Mouse (Mus musculus) ES-Bruce4 (cell line): ENCODE measurements around the gene Ibsp. TPM values are rescaled to one million over a fixed set of nuclear protein-coding genes. Genes with fewer than 3 reads are reported as not detected.

Experiments
- H3K27ac ChIP-seq: 2 replicates; pipeline ENCODE4 v1.5.1; 2012; ENCODE audit warnings: low read length, inconsistent platforms; ENCODE audit not compliant: insufficient read depth
- H3K27me3 ChIP-seq: 2 replicates; pipeline ENCODE4 v1.6.1; 2012; ENCODE audit warnings: mild to moderate bottlenecking, low read length, inconsistent platforms; ENCODE audit not compliant: control insufficient read depth, poor library complexity, insufficient read depth, severe bottlenecking
- H3K36me3 ChIP-seq: 2 replicates; pipeline ENCODE4 v1.6.1; 2012; ENCODE audit warnings: inconsistent platforms, mild to moderate bottlenecking, low read length, moderate library complexity; ENCODE audit not compliant: control insufficient read depth, poor library complexity, insufficient read depth, severe bottlenecking
- H3K4me1 ChIP-seq: one replicate; pipeline ENCODE4 v1.8.1; 2011; ENCODE audit warnings: low read length; ENCODE audit not compliant: control insufficient read depth, insufficient read depth
- H3K4me3 ChIP-seq: 2 replicates; pipeline ENCODE4 v1.5.1; 2011; ENCODE audit warnings: low read depth, mild to moderate bottlenecking, low read length
- H3K9ac ChIP-seq: 2 replicates; pipeline ENCODE4 v1.6.1; 2012; ENCODE audit warnings: low read depth, mild to moderate bottlenecking, inconsistent platforms; ENCODE audit not compliant: poor library complexity, severe bottlenecking
- H3K9me3 ChIP-seq: replicated peaks from 2 replicates; pipeline ENCODE4 v1.6.1; 2012; ENCODE audit warnings: mild to moderate bottlenecking, low read length, inconsistent platforms; ENCODE audit not compliant: control insufficient read depth, poor library complexity, insufficient read depth, severe bottlenecking
- CTCF ChIP-seq: IDR thresholded peaks from one replicate; pipeline ENCODE4 v1.8.1; 2011; ENCODE audit warnings: low read depth, low read length
- EP300 ChIP-seq: IDR thresholded peaks from 2 replicates; pipeline ENCODE4 v1.6.1; 2011; ENCODE audit warnings: low read depth, low read length; ENCODE audit not compliant: insufficient read depth
- POLR2A ChIP-seq: IDR thresholded peaks from one replicate; pipeline ENCODE4 v1.8.1; 2011; ENCODE audit warnings: low read length; ENCODE audit not compliant: insufficient read depth
- polyA plus RNA-seq: library from polyadenylated mRNA; stranded (reverse); fragments of >200 nt; gene quantifications from 2 replicates; pipeline ENCODE4 v1.2.4, GENCODE M21; 2011; ENCODE audit warnings: low read depth; ENCODE audit not compliant: missing spikeins, insufficient read depth, insufficient read length

Ibsp gene
- polyA plus RNA-seq, 1 experiment, result not detected

DNA sequence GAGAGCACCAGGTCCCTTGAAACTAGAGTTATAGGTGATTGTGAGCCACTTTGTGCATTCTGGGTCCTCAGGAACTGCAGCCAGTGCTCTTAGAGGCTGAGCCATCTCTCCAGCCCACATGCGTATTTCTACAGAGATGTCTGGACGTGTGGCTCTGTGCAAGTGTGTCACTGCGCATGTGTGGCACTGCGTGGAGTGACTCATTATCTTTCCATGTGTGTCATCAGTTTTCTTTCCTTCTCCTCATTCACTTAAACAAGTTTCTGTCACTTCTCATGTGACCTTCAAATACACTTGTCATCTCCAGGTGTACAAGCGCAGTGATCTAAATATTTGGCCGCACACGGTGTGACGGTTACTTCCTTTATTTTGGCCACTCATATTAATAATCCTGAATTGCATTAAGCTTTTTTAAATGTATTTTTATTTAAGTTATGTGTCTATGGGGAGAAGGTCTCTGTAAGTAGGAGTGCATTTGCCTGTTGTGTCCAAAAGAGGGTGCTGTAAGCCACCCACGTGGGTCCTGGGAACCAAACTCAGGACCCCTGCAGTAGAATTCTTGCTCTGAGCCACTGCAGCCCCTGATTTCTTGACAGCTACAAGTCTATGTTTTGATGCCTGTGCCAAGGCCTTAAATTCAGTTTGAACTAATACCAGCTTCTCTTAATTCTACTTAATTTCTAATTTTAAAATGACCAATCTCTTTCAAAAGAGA lies 45.7 kb downstream of the Ibsp start:
- Histone ChIP-seq H3K4me3 (no peak overlapping the region), H3K9me3 (no peaks in the 10 kb centered on the region), H3K27me3 (no peaks in the 10 kb centered on the region), H3K9ac (no peak overlapping the region), H3K36me3 (no peaks in the 10 kb centered on the region), H3K27ac (no peak overlapping the region), H3K4me1 (no peaks in the 10 kb centered on the region)
- no peak for TF ChIP-seq EP300
- peak; percentile 46 for TF ChIP-seq CTCF
- TF ChIP-seq POLR2A, result no peak

DNA sequence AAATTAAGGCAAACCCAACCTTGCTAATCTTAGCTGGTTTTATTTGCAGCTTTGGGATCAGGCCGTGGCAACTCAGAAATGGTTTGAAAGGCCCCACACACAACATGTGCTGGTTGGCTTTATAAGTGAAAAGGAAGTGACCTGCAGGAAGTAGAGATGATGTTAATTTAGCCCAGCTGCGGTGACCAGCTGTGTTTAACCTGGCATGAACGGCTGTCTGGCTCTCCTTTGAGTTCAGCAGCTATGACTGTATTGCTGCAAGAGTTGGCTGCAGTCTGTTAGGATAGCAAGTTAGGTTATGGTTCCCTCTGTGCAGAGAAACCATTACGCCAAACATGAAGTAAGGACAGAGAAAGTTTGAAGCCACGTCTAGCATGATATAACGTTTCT lies 46.3 kb downstream of the Ibsp start:
- H3K4me3 ChIP-seq, result no peak overlapping the region

DNA sequence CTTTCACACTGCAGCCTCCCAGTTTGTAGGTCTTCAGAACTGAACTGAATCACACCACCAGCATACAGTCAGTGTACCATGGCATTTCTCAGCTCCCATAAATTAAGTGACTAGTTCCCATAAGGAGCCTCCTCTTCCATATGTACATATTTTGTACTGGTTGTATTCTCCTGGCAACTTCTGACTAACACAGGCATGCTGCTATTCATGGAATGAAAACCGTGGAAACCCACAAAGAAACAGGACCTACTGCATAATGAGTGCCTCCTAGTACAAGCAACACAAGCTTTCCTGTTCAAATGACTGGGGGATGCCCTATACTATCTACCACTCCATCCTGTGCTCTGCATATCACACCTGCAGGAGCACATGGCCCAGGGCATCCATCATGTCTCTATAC lies 52.1 kb downstream of the Ibsp start:
- H3K4me3 ChIP-seq, result no peak overlapping the region
- H3K27ac ChIP-seq, result no peak overlapping the region
- TF ChIP-seq POLR2A (no peak), EP300 (no peak), CTCF (no peak)
- H3K4me1 ChIP-seq, result no peaks in the 10 kb centered on the region
- no peaks in the 10 kb centered on the region for H3K36me3 ChIP-seq
- H3K9ac ChIP-seq, result no peak overlapping the region
- H3K9me3 ChIP-seq, result peaks cover 5% of the 10 kb centered on the region; the same call in 1 of the 2 replicates
- no peaks in the 10 kb centered on the region for H3K27me3 ChIP-seq

More for the DNA sequence above, 46.3 kb downstream of the Ibsp start:
- Histone ChIP-seq H3K27me3 (no peaks in the 10 kb centered on the region), H3K9ac (no peak overlapping the region), H3K4me1 (no peaks in the 10 kb centered on the region), H3K9me3 (no peaks in the 10 kb centered on the region), H3K36me3 (no peaks in the 10 kb centered on the region), H3K27ac (no peak overlapping the region)
- TF ChIP-seq POLR2A (no peak), CTCF (no peak), EP300 (no peak)

DNA sequence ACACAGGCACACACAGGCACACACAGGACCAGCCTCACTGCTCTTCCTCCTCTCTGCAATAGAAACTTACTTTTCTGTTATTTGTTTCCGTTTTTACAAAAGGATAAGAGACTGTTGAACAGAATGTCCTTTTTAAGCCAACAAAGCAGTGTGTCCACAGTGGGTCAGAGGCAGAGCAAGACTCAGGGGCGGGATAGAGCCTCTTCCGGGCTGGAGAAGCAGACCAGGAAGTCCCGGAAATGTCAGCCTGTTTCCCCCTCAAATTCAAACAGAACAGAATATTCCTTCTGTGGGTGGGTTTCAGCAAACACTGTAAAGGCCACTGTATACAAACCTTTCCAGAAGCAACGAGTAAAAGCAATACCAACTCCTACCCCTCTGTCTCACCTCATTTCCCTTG lies 52.9 kb downstream of the Ibsp start:
- Histone ChIP-seq H3K4me3 (no peak overlapping the region), H3K27ac (no peak overlapping the region)

DNA sequence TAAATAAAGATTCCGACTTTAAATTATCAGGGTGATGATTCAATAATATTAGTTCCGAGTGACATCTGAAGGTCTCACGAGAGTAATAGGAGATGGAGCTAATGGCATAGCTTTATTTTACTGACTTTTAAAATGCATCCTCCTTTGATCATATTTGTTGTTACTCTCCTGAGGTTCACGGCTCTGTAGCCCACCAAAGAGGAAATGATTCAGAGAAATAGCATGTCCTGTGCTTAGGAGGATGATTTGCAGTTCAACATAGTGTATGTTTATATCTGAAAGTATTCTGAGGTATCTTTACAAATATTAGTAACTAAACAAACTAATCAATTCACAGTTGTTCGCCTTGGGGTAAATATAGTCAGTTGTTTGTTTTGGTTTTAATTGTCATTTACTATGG lies 58.6 kb downstream of the Ibsp start:
- Histone ChIP-seq H3K4me1 (no peaks in the 10 kb centered on the region), H3K9ac (no peak overlapping the region), H3K27me3 (no peaks in the 10 kb centered on the region), H3K9me3 (peaks cover 12% of the 10 kb centered on the region), H3K4me3 (no peak overlapping the region), H3K27ac (no peak overlapping the region), H3K36me3 (no peaks in the 10 kb centered on the region)
- TF ChIP-seq CTCF (no peak), EP300 (no peak), POLR2A (no peak)

More for the DNA sequence above, 52.9 kb downstream of the Ibsp start:
- H3K36me3 ChIP-seq, result no peaks in the 10 kb centered on the region
- no peak overlapping the region for H3K9ac ChIP-seq
- H3K27me3 ChIP-seq, result no peaks in the 10 kb centered on the region
- no peaks in the 10 kb centered on the region for H3K4me1 ChIP-seq
- H3K9me3 ChIP-seq, result peaks cover 5% of the 10 kb centered on the region; the same call in 1 of the 2 replicates
- TF ChIP-seq EP300, result no peak
- TF ChIP-seq POLR2A, result no peak
- TF ChIP-seq CTCF, result no peak

DNA sequence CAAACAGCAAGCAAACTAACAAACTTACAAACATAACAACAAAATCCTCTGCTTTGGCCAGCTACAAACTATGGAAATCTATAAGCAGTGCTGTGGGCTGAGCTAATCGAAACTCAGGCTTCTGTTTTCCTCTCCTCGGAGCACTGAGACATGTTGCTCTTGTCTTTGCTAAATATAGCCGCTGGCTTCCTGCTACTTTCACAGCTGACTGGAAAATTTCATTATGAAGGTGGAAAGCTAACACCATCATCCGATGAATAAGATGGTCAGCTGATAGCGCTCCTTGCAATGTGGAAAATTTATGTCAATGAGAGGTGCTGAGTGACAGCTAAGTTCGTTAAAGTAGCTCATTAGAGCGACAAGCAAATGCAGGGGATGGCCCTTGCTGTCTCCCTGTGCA lies 59.6 kb downstream of the Ibsp start:
- Histone ChIP-seq H3K27ac (no peak overlapping the region), H3K4me1 (no peaks in the 10 kb centered on the region), H3K9me3 (peaks cover 12% of the 10 kb centered on the region), H3K9ac (no peak overlapping the region), H3K27me3 (no peaks in the 10 kb centered on the region), H3K4me3 (no peak overlapping the region), H3K36me3 (no peaks in the 10 kb centered on the region)
- TF ChIP-seq CTCF, result no peak
- TF ChIP-seq EP300, result no peak
- TF ChIP-seq POLR2A, result no peak
